Mouse (Mus musculus): ENCODE results near the gene Fbxo17. TPM values are rescaled to one million over a fixed set of nuclear protein-coding genes. Genes with fewer than 3 reads are reported as not detected.

Fbxo17 gene
- polyA plus RNA-seq, 1 experiment from 2014 or later, result 9.4 TPM

DNA sequence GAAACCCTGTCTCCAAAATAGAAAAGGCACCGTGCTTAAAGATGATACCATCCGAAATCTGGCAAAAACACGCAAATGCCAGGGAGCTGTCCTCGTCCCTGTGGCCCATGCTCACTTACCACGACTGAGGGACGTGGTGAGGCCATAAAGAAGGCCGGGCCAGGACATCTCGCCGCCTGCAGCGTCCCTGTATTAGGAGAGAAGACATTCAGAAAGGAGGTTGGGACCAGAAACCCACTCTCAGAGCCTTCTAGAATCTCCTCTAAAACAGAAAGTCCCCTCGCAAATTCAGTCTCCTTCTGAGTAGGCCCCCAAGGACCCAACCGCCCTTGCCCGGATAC, 24.7 kb downstream of the Fbxo17 start:
- peak overlapping the region; percentile 59 for H3K4me3 ChIP-seq (ENCODE audit: low read depth, low read length)
- H3K4me1 ChIP-seq (replicated peaks; ENCODE audit: control insufficient read depth, insufficient read depth, low read length), result no peaks in the 10 kb centered on the region
- H3K4me2 ChIP-seq (replicated peaks; ENCODE audit: low read depth, low read length), result peak overlapping the region; percentile 76
- no peaks in the 10 kb centered on the region; the same call in 1 of the 2 replicates for H3K36me3 ChIP-seq (ENCODE audit: control insufficient read depth, insufficient read depth, low read length)
- WGBS, result under 1% methylated on average over 13 of the region's 13 CpGs
- peak overlapping the region; percentile 76 for H3K9ac ChIP-seq (ENCODE audit: low read depth, low read length)
- H3K9me3 ChIP-seq (ENCODE audit: control insufficient read depth, low read length), result no peaks in the 10 kb centered on the region
- no peak overlapping the region for H3K27ac ChIP-seq (ENCODE audit: low read depth, low read length)
- DNase-seq (ENCODE audit: low spot score) (no peak), ATAC-seq (ENCODE audit: low FRiP score) (peak; percentile 30; the same call in 1 of the 2 replicates)
- no peaks in the 10 kb centered on the region for H3K27me3 ChIP-seq (ENCODE audit: control insufficient read depth, insufficient read depth, low read length)

DNA sequence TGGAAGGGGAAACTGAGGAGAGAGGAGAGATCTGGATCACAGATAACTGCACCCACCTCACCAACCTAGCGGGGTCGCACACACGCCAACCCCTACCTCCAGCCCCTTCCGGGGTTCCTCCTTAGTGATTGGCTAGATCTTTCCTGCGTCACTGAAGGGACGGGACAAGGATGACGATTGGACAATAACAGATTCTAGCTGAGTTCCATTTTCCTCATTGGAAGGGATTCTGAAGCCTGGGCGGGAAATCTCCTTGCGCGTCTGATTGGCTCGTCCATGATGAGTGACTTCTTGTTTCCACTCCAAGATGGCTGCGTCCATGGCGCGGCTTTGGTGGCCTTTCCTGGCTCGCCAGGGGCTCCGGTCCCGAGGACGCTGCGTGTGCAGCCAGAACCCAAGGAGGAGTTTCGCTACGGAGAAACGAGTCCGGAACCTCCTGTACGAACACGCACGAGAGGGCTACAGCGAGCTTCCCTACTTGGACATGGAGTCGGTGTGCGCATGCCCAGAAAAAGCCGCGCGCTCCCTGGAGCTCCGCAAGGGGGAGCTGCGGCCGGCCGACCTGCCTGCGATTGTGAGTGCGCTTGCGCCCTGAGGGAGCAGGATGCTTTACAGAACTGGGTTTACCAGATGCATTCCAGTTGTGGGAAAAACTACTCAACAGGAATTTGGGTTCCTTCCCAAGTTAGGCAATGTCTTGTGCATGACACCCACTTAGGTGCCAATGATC, 25.3 kb downstream of the Fbxo17 start, which contains the start of the genes Mrps12 and Sars2:
Mrps12 (minus strand) TSS at position 112 of the 730 bp plus-strand sequence.
Sars2 (plus strand) TSS at position 284 of the 730 bp plus-strand sequence.
- Histone ChIP-seq H3K4me1 (replicated peaks; ENCODE audit: control insufficient read depth, insufficient read depth, low read length) (no peaks in the 10 kb centered on the region), H3K9me3 (ENCODE audit: control insufficient read depth, low read length) (no peaks in the 10 kb centered on the region), H3K4me3 (ENCODE audit: low read depth, low read length) (peak within 1 kb of the TSS; percentile 59), H3K9ac (ENCODE audit: low read depth, low read length) (peak within 1 kb of the TSS; percentile 76), H3K27ac (ENCODE audit: low read depth, low read length) (no peak within 1 kb of the TSS; the same call in 1 of the 2 replicates), H3K4me2 (replicated peaks; ENCODE audit: low read depth, low read length) (peak within 1 kb of the TSS; percentile 76), H3K36me3 (ENCODE audit: control insufficient read depth, insufficient read depth, low read length) (no peaks in the 10 kb centered on the region; the same call in 1 of the 2 replicates), H3K27me3 (ENCODE audit: control insufficient read depth, insufficient read depth, low read length) (no peaks in the 10 kb centered on the region)
- under 1% methylated on average over 39 of the region's 39 CpGs for WGBS
- peak; percentile 93 for DNase-seq (ENCODE audit: low spot score)
- ATAC-seq (ENCODE audit: low FRiP score), result peak; percentile 99

DNA sequence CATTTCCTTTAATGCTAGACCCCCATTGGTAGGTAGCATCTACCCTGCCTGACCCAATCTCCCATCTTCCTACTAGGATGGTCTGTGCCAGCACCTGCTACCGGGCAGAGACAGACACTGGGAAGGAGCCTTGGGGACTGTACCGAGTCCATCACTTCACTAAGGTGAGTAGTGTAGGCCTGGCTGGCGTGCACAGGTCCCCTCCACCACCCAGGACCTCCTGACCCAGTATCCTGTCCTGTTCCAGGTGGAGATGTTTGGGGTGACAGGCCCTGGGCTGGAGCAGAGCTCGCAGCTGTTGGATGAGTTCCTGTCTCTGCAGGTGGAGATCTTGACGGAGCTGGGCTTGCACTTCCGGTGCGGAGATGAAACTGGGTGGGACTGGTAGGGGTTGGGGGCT, 33.3 kb downstream of the Fbxo17 start:
- Histone ChIP-seq H3K36me3 (ENCODE audit: control insufficient read depth, insufficient read depth, low read length) (no peaks in the 10 kb centered on the region; the same call in 1 of the 2 replicates), H3K27ac (ENCODE audit: low read depth, low read length) (no peak overlapping the region), H3K4me2 (replicated peaks; ENCODE audit: low read depth, low read length) (no peak overlapping the region), H3K9ac (ENCODE audit: low read depth, low read length) (no peak overlapping the region), H3K4me1 (replicated peaks; ENCODE audit: control insufficient read depth, insufficient read depth, low read length) (no peaks in the 10 kb centered on the region), H3K27me3 (ENCODE audit: control insufficient read depth, insufficient read depth, low read length) (no peaks in the 10 kb centered on the region), H3K9me3 (ENCODE audit: control insufficient read depth, low read length) (no peaks in the 10 kb centered on the region), H3K4me3 (ENCODE audit: low read depth, low read length) (no peak overlapping the region)
- ATAC-seq (ENCODE audit: low FRiP score) (no peak), DNase-seq (ENCODE audit: low spot score) (no peak)
- whole genome bisulfite sequencing, result 93% methylated on average over 7 of the region's 7 CpGs

DNA sequence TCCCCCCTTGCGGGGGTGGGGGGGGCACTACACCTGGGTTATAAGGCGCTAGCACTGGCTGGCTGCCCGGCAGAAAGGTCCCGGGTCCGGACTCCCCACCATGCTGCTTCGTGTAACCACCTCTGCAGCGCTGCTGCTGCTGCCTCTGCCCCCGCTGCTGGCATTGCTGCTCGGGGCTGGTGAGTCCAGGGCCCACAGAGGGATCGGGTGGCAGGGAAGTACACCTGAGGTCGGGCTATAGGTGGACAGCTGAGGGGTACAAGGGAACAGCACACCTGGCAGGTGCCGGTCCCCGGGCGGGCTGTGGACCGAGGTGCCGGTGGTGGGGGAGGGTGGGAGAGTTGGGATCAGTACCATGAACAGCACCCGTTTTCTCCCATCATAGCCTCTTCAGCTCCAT, 39.5 kb downstream of the Fbxo17 start, which contains the start of gene Ccer2:
Ccer2 (plus strand) TSS at position 96 of the 400 bp plus-strand sequence.
- peaks cover 7% of the 10 kb centered on the region for H3K27me3 ChIP-seq (ENCODE audit: control insufficient read depth, insufficient read depth, low read length)
- H3K4me3 ChIP-seq (ENCODE audit: low read depth, low read length), result no peak within 1 kb of the TSS; the same call in 1 of the 2 replicates
- no peak for ATAC-seq (ENCODE audit: low FRiP score)
- no peak within 1 kb of the TSS for H3K9ac ChIP-seq (ENCODE audit: low read depth, low read length)
- 6% methylated on average over 17 of the region's 17 CpGs for WGBS
- peak within 1 kb of the TSS; percentile 26 for H3K4me2 ChIP-seq (replicated peaks; ENCODE audit: low read depth, low read length)
- no peaks in the 10 kb centered on the region for H3K36me3 ChIP-seq (ENCODE audit: control insufficient read depth, insufficient read depth, low read length)
- no peaks in the 10 kb centered on the region for H3K9me3 ChIP-seq (ENCODE audit: control insufficient read depth, low read length)
- H3K4me1 ChIP-seq (replicated peaks; ENCODE audit: control insufficient read depth, insufficient read depth, low read length), result no peaks in the 10 kb centered on the region
- no peak for DNase-seq (ENCODE audit: low spot score)
- H3K27ac ChIP-seq (ENCODE audit: low read depth, low read length), result no peak within 1 kb of the TSS

DNA sequence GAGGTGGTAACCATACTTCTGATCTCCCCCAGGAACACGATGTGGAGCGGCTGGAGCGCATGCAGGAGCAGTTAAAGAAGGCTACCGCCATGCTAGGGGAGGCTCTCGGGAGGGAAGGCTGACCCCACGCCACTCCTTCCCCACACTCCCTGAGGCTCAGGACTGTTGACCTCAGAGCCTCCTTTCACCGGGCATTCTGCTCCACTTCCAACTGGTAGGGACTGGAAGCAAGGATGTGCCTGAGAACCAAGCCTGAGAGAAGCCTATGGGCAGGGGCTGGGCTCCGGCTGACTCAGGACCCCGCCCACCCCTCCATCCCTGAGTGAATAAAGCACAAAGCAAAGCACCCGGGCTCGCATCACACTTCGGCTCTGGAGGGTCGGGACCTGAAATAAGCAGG, 42.0 kb downstream of the Fbxo17 start:
- Histone ChIP-seq H3K4me1 (replicated peaks; ENCODE audit: control insufficient read depth, insufficient read depth, low read length) (no peaks in the 10 kb centered on the region), H3K4me3 (ENCODE audit: low read depth, low read length) (no peak overlapping the region), H3K27ac (ENCODE audit: low read depth, low read length) (no peak overlapping the region), H3K27me3 (ENCODE audit: control insufficient read depth, insufficient read depth, low read length) (peaks cover 7% of the 10 kb centered on the region), H3K9ac (ENCODE audit: low read depth, low read length) (no peak overlapping the region), H3K36me3 (ENCODE audit: control insufficient read depth, insufficient read depth, low read length) (no peaks in the 10 kb centered on the region), H3K4me2 (replicated peaks; ENCODE audit: low read depth, low read length) (no peak overlapping the region), H3K9me3 (ENCODE audit: control insufficient read depth, low read length) (no peaks in the 10 kb centered on the region)
- no peak for ATAC-seq (ENCODE audit: low FRiP score)
- DNase-seq (ENCODE audit: low spot score), result no peak
- whole genome bisulfite sequencing, result 81% methylated on average over 13 of the region's 13 CpGs

DNA sequence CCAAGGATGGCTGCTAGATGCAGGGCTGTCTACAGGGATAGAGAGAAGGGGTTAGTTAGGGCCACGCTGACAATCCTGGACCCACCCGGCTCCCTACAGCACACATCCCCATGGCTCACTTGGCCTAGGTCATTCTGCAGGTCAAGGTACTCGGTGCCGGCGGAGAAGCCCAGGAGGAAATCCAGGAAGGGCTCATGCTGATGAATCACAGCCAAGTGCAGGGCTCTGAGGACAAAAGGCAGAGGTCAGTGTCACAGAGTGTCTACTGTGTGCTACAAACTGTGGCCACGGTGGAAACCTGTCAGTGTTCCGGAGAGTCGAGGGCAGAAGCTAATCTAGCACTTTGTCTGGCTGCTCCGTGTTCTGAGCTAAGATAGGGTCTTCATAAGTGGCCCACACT, 45.3 kb downstream of the Fbxo17 start:
- Histone ChIP-seq H3K27me3 (ENCODE audit: control insufficient read depth, insufficient read depth, low read length) (no peaks in the 10 kb centered on the region), H3K4me1 (replicated peaks; ENCODE audit: control insufficient read depth, insufficient read depth, low read length) (no peaks in the 10 kb centered on the region), H3K9me3 (ENCODE audit: control insufficient read depth, low read length) (no peaks in the 10 kb centered on the region), H3K36me3 (ENCODE audit: control insufficient read depth, insufficient read depth, low read length) (no peaks in the 10 kb centered on the region), H3K9ac (ENCODE audit: low read depth, low read length) (no peak overlapping the region), H3K4me2 (replicated peaks; ENCODE audit: low read depth, low read length) (no peak overlapping the region), H3K4me3 (ENCODE audit: low read depth, low read length) (no peak overlapping the region), H3K27ac (ENCODE audit: low read depth, low read length) (no peak overlapping the region)
- WGBS, result 92% methylated on average over 9 of the region's 9 CpGs
- ATAC-seq (ENCODE audit: low FRiP score), result no peak
- no peak for DNase-seq (ENCODE audit: low spot score)

DNA sequence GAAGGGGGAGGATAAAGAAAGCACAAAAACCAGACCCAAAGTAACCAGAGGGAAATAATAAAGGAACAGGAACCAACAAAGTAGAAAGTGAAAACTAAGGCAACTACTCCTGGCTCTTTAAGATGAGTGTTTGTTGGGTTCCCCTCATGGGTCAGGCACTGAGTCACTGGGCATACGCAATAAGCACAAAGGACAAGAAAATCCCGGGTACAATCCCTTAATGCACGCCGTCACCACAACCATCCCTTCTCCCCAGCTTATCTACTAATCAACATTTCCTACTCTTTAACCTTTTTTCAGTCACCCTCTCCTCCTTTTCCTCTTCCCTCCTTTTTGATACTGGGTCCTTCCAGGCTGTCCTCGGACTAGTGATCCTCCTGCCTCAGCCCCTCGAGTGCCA, 48.6 kb downstream of the Fbxo17 start:
- Histone ChIP-seq H3K4me1 (replicated peaks; ENCODE audit: control insufficient read depth, insufficient read depth, low read length) (no peaks in the 10 kb centered on the region), H3K4me2 (replicated peaks; ENCODE audit: low read depth, low read length) (no peak overlapping the region), H3K36me3 (ENCODE audit: control insufficient read depth, insufficient read depth, low read length) (no peaks in the 10 kb centered on the region), H3K9me3 (ENCODE audit: control insufficient read depth, low read length) (no peaks in the 10 kb centered on the region), H3K4me3 (ENCODE audit: low read depth, low read length) (no peak overlapping the region), H3K9ac (ENCODE audit: low read depth, low read length) (no peak overlapping the region), H3K27ac (ENCODE audit: low read depth, low read length) (no peak overlapping the region), H3K27me3 (ENCODE audit: control insufficient read depth, insufficient read depth, low read length) (no peaks in the 10 kb centered on the region)
- ATAC-seq (ENCODE audit: low FRiP score), result no peak
- WGBS, result 89% methylated on average over 6 of the region's 6 CpGs
- no peak for DNase-seq (ENCODE audit: low spot score)

DNA sequence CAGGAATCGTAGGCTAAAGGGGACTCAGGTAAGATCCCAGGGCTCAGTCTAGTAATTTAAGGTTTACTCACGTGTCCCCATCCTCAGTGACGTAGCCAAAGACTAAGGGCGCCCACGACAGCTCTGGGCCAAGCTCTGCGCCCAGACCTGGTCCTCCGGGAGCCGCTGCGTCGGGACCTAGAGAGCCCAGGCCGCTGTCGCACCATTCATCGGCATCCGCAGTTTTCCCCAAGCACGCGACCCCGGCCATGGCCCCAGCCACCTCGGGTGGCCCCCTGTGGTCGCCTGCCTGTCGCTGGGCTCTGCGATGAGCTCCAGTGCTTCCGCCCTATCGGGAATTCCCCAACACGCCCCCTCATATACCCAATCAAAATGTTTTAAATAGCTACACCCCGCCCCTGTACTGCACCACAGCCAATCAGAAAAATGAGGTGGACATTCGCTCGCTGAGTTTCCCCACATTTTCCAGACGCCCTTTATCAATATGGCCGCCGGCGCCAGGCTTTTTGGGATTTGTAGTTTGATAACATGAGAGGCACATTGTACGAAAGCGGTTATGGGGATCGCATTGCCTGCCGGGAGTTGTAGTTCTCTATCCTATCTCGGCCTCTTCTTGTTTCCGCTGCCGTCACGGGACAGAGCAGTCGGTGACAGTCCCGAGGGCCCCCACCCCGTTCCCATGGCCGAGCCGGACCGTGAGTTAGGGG, 49.7 kb downstream of the Fbxo17 start, which contains the start of gene Sirt2:
Sirt2 (plus strand) TSS at position 563 of the 707 bp plus-strand sequence.
- Histone ChIP-seq H3K9me3 (ENCODE audit: control insufficient read depth, low read length) (no peaks in the 10 kb centered on the region), H3K4me2 (replicated peaks; ENCODE audit: low read depth, low read length) (peak within 1 kb of the TSS; percentile 64), H3K4me1 (replicated peaks; ENCODE audit: control insufficient read depth, insufficient read depth, low read length) (no peaks in the 10 kb centered on the region), H3K27ac (ENCODE audit: low read depth, low read length) (no peak within 1 kb of the TSS), H3K36me3 (ENCODE audit: control insufficient read depth, insufficient read depth, low read length) (no peaks in the 10 kb centered on the region), H3K27me3 (ENCODE audit: control insufficient read depth, insufficient read depth, low read length) (no peaks in the 10 kb centered on the region), H3K9ac (ENCODE audit: low read depth, low read length) (peak within 1 kb of the TSS; percentile 66), H3K4me3 (ENCODE audit: low read depth, low read length) (peak within 1 kb of the TSS; percentile 80)
- under 1% methylated on average over 45 of the region's 45 CpGs for WGBS
- peak; percentile 97 for DNase-seq (ENCODE audit: low spot score)
- peak; percentile 99 for ATAC-seq (ENCODE audit: low FRiP score)
